In the genomic region with DNA sequence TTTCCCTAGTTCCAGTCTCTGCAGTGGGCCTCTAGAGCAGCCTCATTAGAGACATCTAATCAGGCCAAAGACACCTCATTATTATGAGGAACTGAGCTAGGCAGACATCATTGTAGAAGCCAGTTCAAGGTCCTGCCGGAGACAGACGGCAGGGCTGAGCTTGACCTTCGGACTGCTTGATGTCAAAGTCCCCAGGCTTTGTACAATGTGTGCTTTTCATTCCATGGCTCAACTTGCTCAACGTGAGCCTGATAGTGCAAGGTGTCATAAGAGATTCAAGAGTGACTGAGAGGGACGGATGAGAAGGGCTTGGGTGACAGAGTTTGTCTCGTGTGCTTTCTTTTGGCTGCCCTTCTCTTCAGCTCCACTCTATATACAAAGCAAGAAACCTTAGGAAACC, we compare ENCODE assay signal across 29 mouse cellular contexts. TPM values are rescaled to one million over a fixed set of nuclear protein-coding genes. Genes with fewer than 3 reads are reported as not detected.
A peak's percentile ranks its signal among the peaks of the same experiment; 100 is the strongest.
DNase-seq lines count a peak whose midpoint lies in the region; ATAC-seq and TF ChIP-seq lines count a peak whose summit lies in the region.
"Had no signal": no experiment of that assay in that cellular context is flagged by ENCODE, and none has a peak within 500 bp of the region (broad histone marks: within the 10 kb centered on the region; RNA-seq: fewer than 3 reads in every experiment).

No protein-coding gene starts in this region.

- no peak for TF ChIP-seq EP300 in liver, embryonic 14.5 days (IDR thresholded peaks at IDR 0.05; ENCODE audit: low read depth)

- H3K27ac ChIP-seq in kidney, adult 2 months (ENCODE audit: insufficient read depth, low read depth, low read length): peak overlapping the region; percentile 55
- no peak overlapping the region for H3K27ac ChIP-seq in kidney, embryonic 15.5 days
- no peak overlapping the region for H3K27ac ChIP-seq in intestine, embryonic 15.5 days
- no peak overlapping the region; the same call in 1 of the 2 replicates for H3K27ac ChIP-seq in intestine, postnatal 0 days (ENCODE audit: low read depth, low read length)
- no peak overlapping the region for H3K27ac ChIP-seq in liver, embryonic 14.5 days
- H3K27ac ChIP-seq: embryonic facial prominence, embryonic 15.5 days; forebrain, embryonic 15.5 days; heart, embryonic 13.5 days; limb, embryonic 13.5 days; lung, embryonic 15.5 days; neural tube, embryonic 13.5 days had no signal

- peak; percentile 84 for DNase-seq in kidney, adult 2 months
- DNase-seq in liver, embryonic 14.5 days (ENCODE audit: low read depth in 3 of 3, low spot score in 3 of 3): no peak
- no peak for DNase-seq in cerebellum, adult 11 months
- no peak for DNase-seq in spleen, adult 12 weeks (ENCODE audit: low spot score)
- DNase-seq: adrenal gland, postnatal 36 days; B cell, adult 2 months; cerebellum, adult 9-11 months; gastrocnemius, postnatal 14 days; heart, adult 18-20 months; layer of hippocampus, postnatal 36 days; lung, postnatal 4 days; retina, postnatal 1 day; right cerebral cortex, postnatal 25 days; thymus, postnatal 36 days had no signal

- no peaks in the 10 kb centered on the region for H3K9me3 ChIP-seq in kidney, embryonic 15.5 days (replicated peaks)
- no peaks in the 10 kb centered on the region for H3K9me3 ChIP-seq in intestine, embryonic 15.5 days
- no peaks in the 10 kb centered on the region for H3K9me3 ChIP-seq in intestine, postnatal 0 days (ENCODE audit: control insufficient read depth)
- H3K9me3 ChIP-seq in liver, embryonic 14.5 days (ENCODE audit: control insufficient read depth, low read length): no peaks in the 10 kb centered on the region
- H3K9me3 ChIP-seq: embryonic facial prominence, embryonic 15.5 days; forebrain, embryonic 15.5 days; heart, embryonic 13.5 days; limb, embryonic 13.5 days; lung, embryonic 15.5 days; neural tube, embryonic 13.5 days had no signal

- H3K4me3 ChIP-seq in kidney, adult 2 months (ENCODE audit: insufficient read depth, low read depth, low read length): no peak overlapping the region
- H3K4me3 ChIP-seq in kidney, embryonic 15.5 days (replicated peaks): no peak overlapping the region
- H3K4me3 ChIP-seq in intestine, embryonic 15.5 days (replicated peaks): no peak overlapping the region
- H3K4me3 ChIP-seq in intestine, postnatal 0 days (ENCODE audit: low read depth, low read length): no peak overlapping the region
- H3K4me3 ChIP-seq in liver, embryonic 14.5 days (ENCODE audit: insufficient read depth in 1 of 2, low read depth in 2 of 2, low read length in 2 of 2): no peak overlapping the region
- H3K4me3 ChIP-seq: embryonic facial prominence, embryonic 15.5 days; forebrain, embryonic 15.5 days; heart, embryonic 13.5 days; limb, embryonic 13.5 days; lung, embryonic 15.5 days; myocyte; neural tube, embryonic 13.5 days had no signal

- H3K9ac ChIP-seq in kidney, embryonic 15.5 days: no peak overlapping the region
- H3K9ac ChIP-seq in intestine, embryonic 15.5 days: no peak overlapping the region
- H3K9ac ChIP-seq in intestine, postnatal 0 days (ENCODE audit: low read depth, low read length): no peak overlapping the region
- H3K9ac ChIP-seq in liver, embryonic 14.5 days (replicated peaks): no peak overlapping the region
- H3K9ac ChIP-seq: embryonic facial prominence, embryonic 15.5 days; forebrain, embryonic 15.5 days; heart, embryonic 13.5 days; hindbrain, embryonic 14.5 days; limb, embryonic 13.5 days; lung, embryonic 15.5 days; neural tube, embryonic 13.5 days had no signal

- H3K27me3 ChIP-seq in kidney, adult 2 months (replicated peaks; ENCODE audit: control insufficient read depth, insufficient read depth, low read length): no peaks in the 10 kb centered on the region
- H3K27me3 ChIP-seq in kidney, embryonic 15.5 days: no peaks in the 10 kb centered on the region
- no peaks in the 10 kb centered on the region for H3K27me3 ChIP-seq in intestine, embryonic 15.5 days (replicated peaks)
- no peaks in the 10 kb centered on the region for H3K27me3 ChIP-seq in intestine, postnatal 0 days (replicated peaks; ENCODE audit: control insufficient read depth, insufficient read depth, low read length)
- no peaks in the 10 kb centered on the region for H3K27me3 ChIP-seq in liver, embryonic 14.5 days (ENCODE audit: control insufficient read depth, insufficient read depth, low read length)
- H3K27me3 ChIP-seq: embryonic facial prominence, embryonic 15.5 days; forebrain, embryonic 15.5 days; heart, embryonic 13.5 days; limb, embryonic 13.5 days; lung, embryonic 15.5 days; neural tube, embryonic 13.5 days had no signal

- ATAC-seq in kidney, embryonic 15.5 days (replicated peaks; ENCODE audit: low FRiP score): no peak
- ATAC-seq in intestine, embryonic 15.5 days: peak; percentile 89
- ATAC-seq in intestine, postnatal 0 days: peak; percentile 93
- peak; percentile 26; the same call in 1 of the 2 replicates for ATAC-seq in liver, embryonic 14.5 days (ENCODE audit: insufficient read depth)
- ATAC-seq: forebrain, embryonic 15.5 days; inflammation-experienced regulatory T-cells, adult 6 months; midbrain, embryonic 16.5 days; Patski had no signal

- no peak overlapping the region for H3K4me2 ChIP-seq in kidney, embryonic 15.5 days
- H3K4me2 ChIP-seq in intestine, embryonic 15.5 days (replicated peaks): no peak overlapping the region
- H3K4me2 ChIP-seq in intestine, postnatal 0 days (replicated peaks; ENCODE audit: low read depth): no peak overlapping the region
- H3K4me2 ChIP-seq in liver, embryonic 14.5 days (ENCODE audit: low read depth): no peak overlapping the region
- H3K4me2 ChIP-seq: forebrain, embryonic 15.5 days; heart, embryonic 13.5 days; hindbrain, embryonic 14.5 days; limb, embryonic 13.5 days; lung, embryonic 15.5 days; neural tube, embryonic 13.5 days had no signal

- no peak for TF ChIP-seq CTCF in kidney, adult 2 months (conservative IDR thresholded peaks at IDR 0.05; ENCODE audit: insufficient read depth, insufficient read length, low read depth, low read length)
- TF ChIP-seq CTCF in intestine, postnatal 0 days (IDR thresholded peaks at IDR 0.05; ENCODE audit: low read depth): no peak
- TF ChIP-seq CTCF in liver, embryonic 14.5 days (IDR thresholded peaks at IDR 0.05; ENCODE audit: low read depth): no peak

- H3K36me3 ChIP-seq in kidney, adult 2 months (ENCODE audit: control insufficient read depth, insufficient read depth, low read length): no peaks in the 10 kb centered on the region
- no peaks in the 10 kb centered on the region for H3K36me3 ChIP-seq in kidney, embryonic 15.5 days
- no peaks in the 10 kb centered on the region for H3K36me3 ChIP-seq in intestine, embryonic 15.5 days
- H3K36me3 ChIP-seq in intestine, postnatal 0 days (ENCODE audit: control insufficient read depth, insufficient read depth): no peaks in the 10 kb centered on the region
- no peaks in the 10 kb centered on the region for H3K36me3 ChIP-seq in liver, embryonic 14.5 days (replicated peaks; ENCODE audit: control insufficient read depth, insufficient read depth, low read depth)
- H3K36me3 ChIP-seq: embryonic facial prominence, embryonic 15.5 days; forebrain, embryonic 15.5 days; G1E; heart, embryonic 13.5 days; limb, embryonic 13.5 days; lung, embryonic 15.5 days; neural tube, embryonic 13.5 days had no signal

- 71% methylated on average over 6 of the region's 6 CpGs for WGBS in kidney, adult 2 months
- WGBS in kidney, embryonic 15.5 days: 79% methylated on average over 6 of the region's 6 CpGs
- WGBS in intestine, embryonic 15.5 days: 68% methylated on average over 6 of the region's 6 CpGs
- WGBS in intestine, postnatal 0 days: 38% methylated on average over 6 of the region's 6 CpGs
- WGBS in liver, embryonic 14.5 days (ENCODE audit: insufficient replicate concordance): 58% methylated on average over 6 of the region's 6 CpGs

- TF ChIP-seq POLR2A in kidney, adult 2 months (IDR thresholded peaks at IDR 0.05; ENCODE audit: low read depth, low read length): no peak

- H3K4me1 ChIP-seq in kidney, adult 2 months (ENCODE audit: control insufficient read depth, insufficient read depth, low read length): peaks cover 7% of the 10 kb centered on the region; the same call in 1 of the 2 replicates
- H3K4me1 ChIP-seq in kidney, embryonic 15.5 days: peaks cover 26% of the 10 kb centered on the region
- no peaks in the 10 kb centered on the region for H3K4me1 ChIP-seq in intestine, embryonic 15.5 days (replicated peaks)
- no peaks in the 10 kb centered on the region for H3K4me1 ChIP-seq in intestine, postnatal 0 days (replicated peaks; ENCODE audit: control insufficient read depth, insufficient read depth, low read length)
- peaks cover 0 to 2% of the 10 kb centered on the region in 2 experiments; a peak in 2 of 4 replicates for H3K4me1 ChIP-seq in liver, embryonic 14.5 days (replicated peaks; ENCODE audit: control insufficient read depth in 2 of 2, insufficient read depth in 2 of 2, low read length in 1 of 2)

RNA-seq across cellular contexts. Expression of a gene that starts 4.8 kb away (rescaled TPM):
- polyA plus RNA-seq in kidney, adult 2 months (2012; rRNA removed): 0.14 and 0.56 TPM in 2 replicates
- 0.27 and 0.37 TPM in 2 replicates for polyA plus RNA-seq in kidney, embryonic 15.5 days (2015; fragmentation: Nextera tagmentation; extraction: Ambion mirVana)
- 0.19 and 0.76 TPM in 2 replicates for polyA plus RNA-seq in intestine, embryonic 15.5 days (2015; fragmentation: Nextera tagmentation; extraction: Ambion mirVana)
- 0.35 and 0.41 TPM in 2 replicates for polyA plus RNA-seq in intestine, postnatal 0 days (2015; fragmentation: Nextera tagmentation; extraction: Ambion mirVana)
- polyA plus RNA-seq in liver, embryonic 14.5 days (2012; rRNA removed): 0.40 and 0.73 TPM in 2 replicates
- 0.92 and 1.0 TPM in 2 replicates for polyA plus RNA-seq in liver, embryonic 14.5 days (2014; fragmentation: Nextera tagmentation; extraction: Ambion mirVana)
- polyA plus RNA-seq: G1E, Patski had no signal
